Mouse (Mus musculus): Measurements from ENCODE around the gene Atf1.

DNA sequence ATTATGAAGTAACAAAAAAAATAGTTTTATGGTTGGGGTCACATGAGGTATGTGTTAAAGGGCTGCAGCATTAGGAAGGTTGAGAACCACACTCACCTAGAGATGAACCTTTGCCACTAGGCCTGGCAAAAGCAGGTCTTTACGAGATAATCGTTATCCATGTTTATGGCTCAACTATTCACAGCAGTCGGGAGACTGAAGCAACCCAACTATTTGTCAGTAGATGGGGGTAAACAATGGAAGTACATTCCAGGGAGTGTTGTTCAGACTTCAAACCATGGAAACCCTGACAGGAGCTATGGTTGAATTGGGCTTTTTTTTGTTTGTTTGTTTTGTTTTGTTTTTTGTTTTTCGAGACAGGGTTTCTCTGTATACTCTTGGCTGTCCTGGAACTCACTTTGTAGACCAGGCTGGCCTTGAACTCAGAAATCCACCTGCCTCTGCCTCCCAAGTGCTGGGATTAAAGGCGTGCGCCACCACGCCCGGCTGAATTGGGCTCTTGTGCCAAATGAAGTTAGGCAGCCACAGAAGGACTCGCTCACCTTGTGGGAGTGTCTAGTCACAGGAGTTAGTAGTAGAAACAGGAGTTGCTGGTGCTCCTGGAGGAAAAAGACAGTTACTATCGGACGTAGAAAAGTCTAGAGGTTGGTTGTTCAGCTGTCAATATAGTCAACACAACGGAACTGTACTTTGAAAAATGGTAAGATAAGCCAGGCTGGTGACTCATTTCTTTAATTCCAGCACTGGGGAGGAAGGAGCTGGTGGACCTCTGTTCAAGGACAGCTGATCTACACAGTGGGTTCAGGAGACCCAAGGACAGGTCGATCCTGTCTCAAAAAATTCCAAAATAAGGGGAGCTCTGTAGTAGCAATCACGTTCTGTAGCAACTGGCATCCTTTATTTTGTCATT lies 4.3 kb downstream of the Atf1 start:
- TF ChIP-seq POLR2A (IDR thresholded peaks at IDR 0.05; ENCODE audit: control insufficient read depth, low read depth, low read length) = no peak
- TF ChIP-seq CTCF (IDR thresholded peaks at IDR 0.05; ENCODE audit: control insufficient read depth, insufficient read depth, insufficient replicate concordance, low read depth, low read length) = no peak
